Mouse (Mus musculus) lung, adult 2 months (tissue): ENCODE results near the gene Slamf9.

Experiments used
- CTCF ChIP-seq: fragments of 200-500 bp; IDR thresholded peaks from 2 replicates; pipeline ENCODE4 v1.5.1; 2011; ENCODE audit warnings: mild to moderate bottlenecking, low read length, control low read depth; ENCODE audit not compliant: insufficient read depth
- POLR2A ChIP-seq: fragments of 200-500 bp; IDR thresholded peaks from 2 replicates; pipeline ENCODE4 v1.6.1; 2011; ENCODE audit warnings: low read depth, mild to moderate bottlenecking, control low read depth, low read length, borderline replicate concordance; ENCODE audit errors: extremely low read depth

- TF ChIP-seq POLR2A (no peak), CTCF (no peak)
These were observed 2.2 kb upstream of the Slamf9 start for GRCm38 (mm10) chr1:172472909-172473308.
